Mouse (Mus musculus): Measurements from ENCODE around the gene Kmt5b. TPM values are rescaled to one million over a fixed set of nuclear protein-coding genes. Genes with fewer than 3 reads are reported as not detected.
A peak's percentile ranks its signal among the peaks of the same experiment; 100 is the strongest.

The Kmt5b gene
- 10 to 100 TPM; 33.1 to 38.4 TPM for polyA plus RNA-seq (2017; shearing (Covaris generic))

- no peak for ATAC-seq
Observed at GRCm38 (mm10) chr19:3767276-3767780, at the start of gene Kmt5b. TSS of gene Kmt5b (plus strand) at chr19:3767421.

DNA sequence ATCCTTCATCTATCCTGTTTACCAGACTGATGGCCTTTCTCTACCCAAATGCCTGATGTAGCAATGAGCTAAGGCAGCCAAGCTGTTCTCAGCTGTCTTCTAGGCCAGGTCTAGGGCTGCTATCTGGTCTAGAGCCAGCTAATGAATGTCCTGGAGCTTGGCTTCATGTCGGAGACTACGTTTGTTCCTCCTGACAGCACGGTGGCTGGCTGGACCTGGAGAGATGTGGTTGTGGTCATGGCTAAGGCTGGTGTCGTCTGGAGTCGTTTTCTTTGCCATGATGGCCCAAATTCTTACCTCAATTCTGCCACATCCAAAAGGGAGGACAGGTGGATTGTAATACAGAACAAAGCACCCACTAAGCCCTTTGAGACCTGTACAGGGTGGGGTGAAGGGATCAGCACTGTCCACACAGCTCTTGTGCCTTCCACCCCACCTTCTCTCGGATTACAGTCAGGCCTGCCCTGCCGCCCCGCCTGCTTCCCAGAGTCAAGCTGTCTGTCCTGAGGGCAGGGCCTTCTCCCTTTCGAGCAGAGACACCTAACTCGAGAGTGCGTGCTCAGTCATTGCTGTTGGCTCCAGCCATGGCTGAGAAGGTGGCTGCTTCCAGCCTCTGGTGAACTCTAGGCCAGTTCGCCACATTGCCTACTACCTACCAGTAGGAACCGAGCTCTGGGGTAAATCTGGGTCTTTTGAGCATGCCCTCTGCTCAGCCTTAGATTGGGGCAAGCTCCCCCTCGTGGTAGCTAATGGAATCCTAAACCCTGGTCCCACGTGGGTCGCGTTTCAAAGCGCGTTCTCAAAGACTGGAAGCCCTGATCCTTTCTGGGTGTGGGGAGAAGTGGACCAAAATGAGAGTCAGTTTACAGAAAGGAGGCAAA is 48.5 kb upstream of the Kmt5b start:
- ATAC-seq, result peak; percentile 93

DNA sequence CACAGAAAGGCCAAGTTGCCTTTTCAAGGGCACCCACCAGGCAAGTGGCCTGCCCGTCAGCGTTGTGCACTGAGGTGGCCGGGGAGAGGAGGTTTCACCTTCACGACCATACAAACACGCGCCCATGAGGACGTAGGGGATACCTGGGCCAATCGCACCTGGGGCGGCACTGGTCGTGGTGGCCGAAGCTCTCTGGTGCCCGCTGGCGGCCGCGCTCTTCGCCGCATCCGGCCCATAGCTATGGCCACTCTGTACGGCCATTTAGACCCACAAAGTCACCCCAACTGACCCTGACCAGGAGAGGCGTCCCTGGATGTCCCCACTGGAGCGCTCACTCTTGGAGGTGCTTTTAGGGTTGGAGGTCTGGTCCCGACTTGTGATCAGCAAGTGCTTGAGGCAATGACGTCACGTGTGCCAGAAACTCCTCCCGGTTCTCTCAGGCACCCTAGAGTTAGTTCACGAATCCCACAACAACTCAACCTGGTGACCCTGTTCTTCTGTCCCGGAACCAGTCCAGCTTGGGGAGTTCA is 47.8 kb upstream of the Kmt5b start:
- peak; percentile 53 for ATAC-seq

DNA sequence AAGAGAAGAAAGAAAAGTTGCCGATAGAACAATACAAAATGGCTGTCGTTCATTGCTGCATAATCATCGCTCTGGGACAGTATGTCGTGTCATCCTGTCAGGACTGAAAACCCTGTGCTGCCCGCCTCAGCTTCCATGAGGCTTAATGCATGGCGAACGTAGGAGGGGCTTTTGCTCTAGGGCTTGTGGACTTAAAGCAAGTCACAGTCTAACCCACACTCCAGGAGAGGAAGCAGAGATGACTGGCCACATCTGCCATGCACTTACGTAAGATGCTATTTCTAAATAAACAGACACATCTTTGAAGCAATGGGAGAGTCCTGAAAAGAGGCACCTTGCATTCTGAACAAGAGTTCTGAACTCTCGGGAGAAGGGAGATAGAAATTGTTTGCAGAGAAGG is 44.1 kb upstream of the Kmt5b start:
- no peak for ATAC-seq

GRCm38 (mm10) chr19:3723904-3724303 is 43.3 kb upstream of the Kmt5b start:
- no peak for ATAC-seq

DNA sequence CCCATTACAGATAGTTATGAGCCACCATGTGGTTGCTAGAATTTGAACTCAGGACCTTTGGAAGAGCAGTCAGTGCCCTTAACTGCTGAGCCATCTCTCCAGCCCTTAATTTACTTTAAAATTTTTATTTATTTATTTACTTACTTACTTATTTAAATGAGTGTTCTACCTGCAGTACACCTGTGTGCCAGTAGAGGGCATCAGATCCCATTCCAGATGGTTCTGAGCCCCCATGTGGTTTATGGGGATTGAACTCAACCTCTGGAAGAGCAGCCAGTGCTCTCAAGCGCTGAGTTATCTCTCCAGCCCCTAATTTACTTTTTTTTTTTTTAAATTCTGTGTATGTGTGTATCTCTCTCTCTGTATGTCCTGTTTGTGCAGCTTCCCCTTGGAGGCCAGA is 42.4 kb upstream of the Kmt5b start:
- ATAC-seq, result no peak

GRCm38 (mm10) chr19:3728901-3729300 is 38.3 kb upstream of the Kmt5b start:
- no peak for ATAC-seq

- ATAC-seq, result no peak
Observed at GRCm38 (mm10) chr19:3730781-3731646, 36.2 kb upstream of the Kmt5b start.

GRCm38 (mm10) chr19:3736001-3736400 is 31.2 kb upstream of the Kmt5b start:
- no peak for ATAC-seq

GRCm38 (mm10) chr19:3739650-3740049 is 27.6 kb upstream of the Kmt5b start:
- no peak for ATAC-seq

DNA sequence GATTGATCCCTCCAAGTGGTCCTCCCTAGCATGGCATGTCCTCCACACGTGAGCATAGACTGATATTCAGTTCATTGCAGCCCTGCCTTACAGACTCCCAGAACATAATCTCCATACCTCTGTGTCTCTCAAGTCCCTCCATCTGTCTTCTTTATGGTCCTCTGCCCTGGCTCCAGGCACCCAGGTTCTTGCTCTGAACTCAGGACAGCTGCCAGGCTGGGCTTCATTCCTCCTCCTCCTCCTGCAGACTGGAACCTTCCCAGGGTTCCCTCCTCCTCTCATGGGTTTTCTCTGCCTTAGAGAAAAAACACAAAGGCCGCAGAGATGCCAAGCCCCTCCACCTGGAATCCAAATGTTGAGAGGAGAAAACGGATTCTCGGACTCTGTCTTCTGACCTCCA is 24.5 kb upstream of the Kmt5b start:
- ATAC-seq, result no peak

GRCm38 (mm10) chr19:3743362-3743761 is 23.9 kb upstream of the Kmt5b start:
- ATAC-seq, result no peak

- ATAC-seq, result no peak
Observed at GRCm38 (mm10) chr19:3743851-3744512, 23.2 kb upstream of the Kmt5b start.

GRCm38 (mm10) chr19:3752621-3753239 is 14.5 kb upstream of the Kmt5b start:
- no peak for ATAC-seq

- no peak for ATAC-seq
Observed at GRCm38 (mm10) chr19:3753240-3753633, 14.0 kb upstream of the Kmt5b start.

DNA sequence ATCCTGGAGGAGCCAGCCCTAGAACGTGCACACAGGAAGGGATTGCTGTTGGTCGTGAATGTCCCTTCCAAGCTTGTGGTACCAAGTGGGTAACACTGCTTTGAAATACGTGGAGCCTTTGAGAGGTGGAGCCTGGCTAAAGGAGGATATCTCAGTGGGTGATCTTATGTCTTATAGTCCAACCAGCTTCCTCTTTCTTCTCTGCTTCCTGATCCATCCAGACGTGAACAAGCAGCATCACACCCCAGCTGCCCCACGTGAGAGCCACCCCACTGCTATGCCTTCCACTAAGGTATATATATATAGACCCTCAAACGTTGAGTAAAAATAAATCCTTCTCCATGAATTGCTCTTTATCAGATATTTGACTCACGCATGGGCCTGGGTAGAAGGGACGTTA is 13.5 kb upstream of the Kmt5b start:
- no peak for ATAC-seq

DNA sequence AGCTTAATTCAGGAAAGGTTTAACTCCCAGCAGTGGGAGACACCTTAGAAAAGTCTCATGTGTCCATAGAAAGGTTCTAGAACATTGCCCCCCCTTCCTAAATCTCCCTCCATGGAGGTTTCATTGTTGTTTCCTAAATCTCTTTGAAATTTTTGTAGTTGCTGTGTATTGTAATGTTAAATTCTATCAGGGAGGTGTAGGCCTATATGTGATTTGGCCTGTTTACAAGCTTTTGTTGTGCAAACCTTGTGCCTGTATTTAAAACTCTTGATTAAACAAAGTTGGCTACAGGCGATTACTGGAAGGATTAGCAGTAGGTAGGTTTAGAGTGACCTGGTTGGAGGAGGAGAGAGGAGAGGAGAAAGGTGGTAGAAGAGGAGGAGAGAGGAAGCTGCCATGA is 9.4 kb upstream of the Kmt5b start:
- no peak for ATAC-seq

GRCm38 (mm10) chr19:3765221-3765820 is 1.9 kb upstream of the Kmt5b start:
- no peak for ATAC-seq

DNA sequence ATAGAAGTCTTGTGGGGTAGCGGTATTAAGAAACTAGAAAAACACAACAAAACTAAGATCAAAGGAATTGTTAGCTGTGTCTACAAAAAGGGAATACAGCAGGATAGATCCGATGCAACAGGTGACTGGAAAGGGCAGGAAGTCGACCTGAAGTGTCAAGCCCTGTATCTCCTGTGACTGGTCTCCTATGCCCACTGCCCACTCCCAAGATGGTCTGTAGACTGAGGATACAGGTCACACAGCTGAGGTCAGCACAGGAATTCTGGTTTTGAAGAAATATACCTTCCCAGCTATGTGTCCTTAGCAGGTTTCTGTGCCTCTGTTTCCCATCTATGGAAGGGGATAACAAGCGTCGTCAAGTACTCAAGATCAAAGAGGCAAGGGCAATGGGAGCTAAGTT is 843 bp upstream of the Kmt5b start:
- ATAC-seq, result no peak

DNA sequence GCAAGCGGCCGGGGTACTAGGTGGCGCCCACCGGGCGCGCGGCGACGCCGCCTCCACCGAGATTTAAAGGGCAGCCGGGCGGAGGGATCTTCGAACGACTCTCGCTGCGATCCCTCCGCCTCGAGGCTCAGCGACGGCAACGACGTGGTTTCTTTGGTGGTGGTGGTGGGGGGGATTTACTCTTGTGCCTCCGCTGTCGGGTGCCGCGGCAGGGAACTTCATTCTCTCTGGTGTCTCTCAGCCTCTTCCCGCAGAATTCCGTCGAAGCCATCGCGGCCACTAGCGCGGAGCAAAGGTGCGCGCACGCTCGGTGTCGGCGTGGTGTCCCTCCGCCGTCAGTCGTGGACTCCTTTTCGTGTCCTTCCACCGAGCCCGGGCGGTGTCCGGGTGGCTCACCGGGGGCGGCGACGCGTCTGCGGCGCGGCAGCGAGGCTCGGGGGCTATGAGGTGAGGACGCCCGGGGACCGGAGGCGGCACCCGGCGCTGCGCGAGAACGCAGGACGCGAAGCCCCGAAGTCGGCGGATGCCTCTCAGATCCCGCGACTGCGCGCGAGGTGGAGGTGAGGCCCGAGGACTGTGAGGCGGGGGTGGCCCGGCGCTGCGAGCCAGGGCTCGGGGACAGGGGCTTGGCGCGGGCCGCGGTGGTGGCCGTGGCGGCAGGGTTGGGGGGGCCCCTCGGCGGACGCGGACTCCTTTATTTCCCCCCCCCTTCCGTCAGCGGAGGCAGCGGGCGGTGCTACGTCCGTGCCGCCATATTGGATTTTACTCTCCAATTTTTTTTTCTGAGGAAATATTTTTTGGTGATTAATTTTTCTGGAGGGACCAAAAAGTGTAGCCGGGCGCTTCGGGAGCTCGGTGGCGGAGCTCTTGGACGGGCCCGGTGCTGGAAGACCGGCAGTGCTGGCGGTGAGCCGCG is 818 bp downstream of the Kmt5b start:
- peak; percentile 40 for ATAC-seq
